Mouse (Mus musculus): ENCODE measurements around the gene Hsd11b1. TPM values are rescaled to one million over a fixed set of nuclear protein-coding genes. Genes with fewer than 3 reads are reported as not detected.

Hsd11b1 gene
- total and polyA plus RNA-seq, 3 experiments, result 2.0 to 6.3 (median 5.7) TPM

GRCm38 (mm10) chr1:193205431-193205830 is 58.4 kb downstream of the Hsd11b1 start:
- no peak overlapping the region for H3K9ac ChIP-seq (ENCODE audit: insufficient read depth, low read depth)
- dilution Hi-C loops (cut with MboI; ENCODE audit: extremely low pct_ligation_motif_present, extremely low pct_unique_long_range_greater_than_20kb, low sequenced_read_pairs), result no loop called here
- H3K36me3 ChIP-seq (replicated peaks in 1 of 2; ENCODE audit: control insufficient read depth in 1 of 2, insufficient read depth in 1 of 2, low read length in 1 of 2), result peaks cover under 1 to 10% of the 10 kb centered on the region in 2 experiments
- H3K27ac ChIP-seq (ENCODE audit: insufficient read depth, low read depth), result no peak overlapping the region
- H3K4me1 ChIP-seq (ENCODE audit: control insufficient read depth in 1 of 2, insufficient read depth in 2 of 2), result peaks cover 12 to 21% of the 10 kb centered on the region in 2 experiments
- peaks cover 5% of the 10 kb centered on the region for H3K9me3 ChIP-seq (replicated peaks; ENCODE audit: low read length)
- H3K4me3 ChIP-seq (replicated peaks in 1 of 3; ENCODE audit: low read depth in 2 of 3, low read length in 2 of 3, poor library complexity in 1 of 3), result no peak overlapping the region
- in situ Hi-C loops (cut with MboI; ENCODE audit: low pct_ligation_motif_present, low pct_unique_long_range_greater_than_20kb, low sequenced_read_pairs), result loop anchor here (5.0 to 10.0 kb wide), 3 partner anchors 47 to 201 kb away; no protein-coding TSS in a partner anchor
- DNase-seq (ENCODE audit: extremely low read depth), result no peak
- H3K79me2 ChIP-seq (replicated peaks; ENCODE audit: control insufficient read depth, extremely low read depth, insufficient read depth, poor library complexity, severe bottlenecking), result peaks cover 15% of the 10 kb centered on the region
- no peak overlapping the region for H3K4me2 ChIP-seq (ENCODE audit: insufficient read depth, low read depth, poor library complexity, severe bottlenecking)
- H3K27me3 ChIP-seq (replicated peaks), result no peaks in the 10 kb centered on the region
- TF ChIP-seq UBTF (IDR thresholded peaks at IDR 0.05; ENCODE audit: low read depth, low read length) (no peak), EP300 (IDR thresholded peaks at IDR 0.05; ENCODE audit: low read length) (no peak), USF2 (conservative IDR thresholded peaks at IDR 0.05; ENCODE audit: low read depth, low read length) (no peak), ZKSCAN1 (IDR thresholded peaks at IDR 0.05; ENCODE audit: borderline replicate concordance, low read depth, low read length) (no peak), NRF1 (IDR thresholded peaks at IDR 0.05; ENCODE audit: low read depth, low read length) (no peak)

DNA sequence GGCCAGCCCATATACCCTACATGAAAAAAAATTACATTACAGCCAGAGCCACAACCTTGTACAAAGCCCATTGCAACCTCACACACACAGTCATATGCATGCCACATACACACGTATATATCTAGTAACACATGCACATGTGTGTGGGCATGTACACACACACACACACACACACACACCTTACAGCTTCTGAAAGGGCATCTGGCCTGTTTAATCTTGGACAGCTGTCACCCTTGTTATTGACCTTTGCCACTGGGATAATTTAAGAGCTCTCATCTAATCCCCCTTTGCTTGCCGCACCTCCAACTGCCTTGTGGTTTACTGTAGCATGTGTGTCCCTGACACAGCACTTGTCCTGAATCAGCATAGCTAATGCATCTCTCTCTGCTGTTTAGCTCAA is 60.1 kb downstream of the Hsd11b1 start:
- no peak overlapping the region for H3K4me3 ChIP-seq (replicated peaks in 1 of 3; ENCODE audit: low read depth in 2 of 3, low read length in 2 of 3, poor library complexity in 1 of 3)
- H3K4me1 ChIP-seq (ENCODE audit: control insufficient read depth in 1 of 2, insufficient read depth in 2 of 2), result peaks cover 9 to 22% of the 10 kb centered on the region in 2 experiments; a peak in 3 of 4 replicates
- H3K9me3 ChIP-seq (replicated peaks; ENCODE audit: low read length), result peaks cover 5% of the 10 kb centered on the region
- H3K4me2 ChIP-seq (ENCODE audit: insufficient read depth, low read depth, poor library complexity, severe bottlenecking), result no peak overlapping the region
- dilution Hi-C loops (cut with MboI; ENCODE audit: extremely low pct_ligation_motif_present, extremely low pct_unique_long_range_greater_than_20kb, low sequenced_read_pairs) (no loop called here), in situ Hi-C loops (cut with MboI; ENCODE audit: low pct_ligation_motif_present, low pct_unique_long_range_greater_than_20kb, low sequenced_read_pairs) (loop anchor here (10.0 kb wide), 1 partner anchor 199 kb away; no protein-coding TSS in a partner anchor)
- H3K27me3 ChIP-seq (replicated peaks), result no peaks in the 10 kb centered on the region
- no peak for DNase-seq (ENCODE audit: extremely low read depth)
- H3K36me3 ChIP-seq (replicated peaks in 1 of 2; ENCODE audit: control insufficient read depth in 1 of 2, insufficient read depth in 1 of 2, low read length in 1 of 2), result peaks cover 4 to 13% of the 10 kb centered on the region in 2 experiments
- no peak overlapping the region for H3K9ac ChIP-seq (ENCODE audit: insufficient read depth, low read depth)
- peaks cover 30% of the 10 kb centered on the region for H3K79me2 ChIP-seq (replicated peaks; ENCODE audit: control insufficient read depth, extremely low read depth, insufficient read depth, poor library complexity, severe bottlenecking)
- TF ChIP-seq GABPA (IDR thresholded peaks at IDR 0.05; ENCODE audit: insufficient replicate concordance, low read depth, low read length) (no peak), CHD1 (IDR thresholded peaks at IDR 0.05; ENCODE audit: low read depth, low read length) (no peak)
- no peak overlapping the region for H3K27ac ChIP-seq (ENCODE audit: insufficient read depth, low read depth)

DNA sequence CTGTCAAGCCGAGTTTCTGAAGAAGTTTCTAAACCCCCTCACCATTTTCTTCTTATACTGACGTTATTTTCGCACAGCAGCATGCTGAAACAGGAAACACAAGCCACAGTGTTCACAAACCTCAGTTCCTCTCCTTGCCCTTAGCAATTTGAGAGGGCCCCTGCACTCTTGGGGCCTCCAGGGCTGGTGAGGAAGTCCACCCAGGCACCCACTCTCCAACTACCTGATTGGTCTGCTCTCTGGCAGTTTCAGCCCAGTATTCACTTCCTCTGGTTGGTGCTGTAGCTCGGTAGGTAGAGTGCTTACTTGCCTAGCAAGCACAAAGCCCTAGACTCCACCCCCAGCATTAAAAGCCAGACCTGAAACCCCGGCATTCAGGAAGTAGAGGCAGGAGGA is 62.5 kb downstream of the Hsd11b1 start, which contains the start of gene Traf3ip3:
Gene Traf3ip3 (minus strand): TSS at position 321 of the 396 bp plus-strand sequence.
- in situ Hi-C loops (cut with MboI; ENCODE audit: low pct_ligation_motif_present, low pct_unique_long_range_greater_than_20kb, low sequenced_read_pairs), result loop anchor here (10.0 kb wide), 1 partner anchor 197 kb away; no protein-coding TSS in a partner anchor
- peak; percentile 98 for DNase-seq (ENCODE audit: extremely low read depth)
- no peak; the same call in 1 of the 2 replicates for TF ChIP-seq MAFK (IDR thresholded peaks at IDR 0.05; ENCODE audit: insufficient replicate concordance, low read length)
- no peak for TF ChIP-seq RCOR1 (conservative IDR thresholded peaks at IDR 0.05; ENCODE audit: low read depth, low read length)
- TF ChIP-seq JUND (conservative IDR thresholded peaks at IDR 0.05; ENCODE audit: low read depth, low read length), result no peak
- TF ChIP-seq POLR2A (IDR thresholded peaks at IDR 0.05; ENCODE audit: low read depth, low read length), result peak; percentile 87
- peak; percentile 32; the same call in 1 of the 2 replicates for TF ChIP-seq UBTF (IDR thresholded peaks at IDR 0.05; ENCODE audit: low read depth, low read length)
- TF ChIP-seq E2F4 (IDR thresholded peaks at IDR 0.05; ENCODE audit: insufficient replicate concordance, low read depth, low read length), result no peak
- TF ChIP-seq MXI1 (IDR thresholded peaks at IDR 0.05; ENCODE audit: low read depth, low read length), result peak; percentile 77
- no peak for TF ChIP-seq USF1 (IDR thresholded peaks at IDR 0.05; ENCODE audit: low read depth, low read length)
- TF ChIP-seq USF2 (conservative IDR thresholded peaks at IDR 0.05; ENCODE audit: low read depth, low read length), result no peak
- TF ChIP-seq SMC3 (IDR thresholded peaks at IDR 0.05; ENCODE audit: low read depth, low read length), result no peak
- peak; percentile 83 for TF ChIP-seq IRF4 (IDR thresholded peaks at IDR 0.05; ENCODE audit: low read depth, low read length)
- peak; percentile 51; the same call in 1 of the 2 replicates for TF ChIP-seq MAZ (IDR thresholded peaks at IDR 0.05; ENCODE audit: low read depth, low read length)
- TF ChIP-seq CTCF (conservative IDR thresholded peaks at IDR 0.05 in 1 of 2, IDR thresholded peaks at IDR 0.05 in 1 of 2; ENCODE audit: low read depth in 2 of 2, low read length in 2 of 2), result no peak
- peak; percentile 73 for TF ChIP-seq HCFC1 (IDR thresholded peaks at IDR 0.05; ENCODE audit: low read depth, low read length)
- TF ChIP-seq GABPA (IDR thresholded peaks at IDR 0.05; ENCODE audit: insufficient replicate concordance, low read depth, low read length), result no peak
- TF ChIP-seq MEF2A (IDR thresholded peaks at IDR 0.05; ENCODE audit: borderline replicate concordance, low read depth, low read length), result peak; percentile 69
- no peak for TF ChIP-seq ZC3H11A (IDR thresholded peaks at IDR 0.05; ENCODE audit: low read depth, low read length)
- peak; percentile 72 for TF ChIP-seq TCF12 (IDR thresholded peaks at IDR 0.05; ENCODE audit: low read depth, low read length)
- TF ChIP-seq KAT2A (IDR thresholded peaks at IDR 0.05; ENCODE audit: insufficient replicate concordance, low read length), result 0 out of 2 replicates have a peak, but pooled peaks have one; percentile 49
- TF ChIP-seq JUN (IDR thresholded peaks at IDR 0.05; ENCODE audit: insufficient read depth, low read depth, low read length), result no peak

More for the DNA sequence above, 62.5 kb downstream of the Hsd11b1 start, which contains the start of gene Traf3ip3:
- Histone ChIP-seq H3K36me3 (replicated peaks in 1 of 2; ENCODE audit: control insufficient read depth in 1 of 2, insufficient read depth in 1 of 2, low read length in 1 of 2) (peaks cover 22 to 37% of the 10 kb centered on the region in 2 experiments), H3K4me3 (replicated peaks in 1 of 3; ENCODE audit: low read depth in 2 of 3, low read length in 2 of 3, poor library complexity in 1 of 3) (peak within 1 kb of the TSS; percentile 59 to 77 (median 76)), H3K79me2 (replicated peaks; ENCODE audit: control insufficient read depth, extremely low read depth, insufficient read depth, poor library complexity, severe bottlenecking) (peaks cover 31% of the 10 kb centered on the region), H3K9ac (ENCODE audit: insufficient read depth, low read depth) (peak within 1 kb of the TSS; percentile 76), H3K4me1 (ENCODE audit: control insufficient read depth in 1 of 2, insufficient read depth in 2 of 2) (peaks cover 21 to 46% of the 10 kb centered on the region in 2 experiments), H3K9me3 (replicated peaks; ENCODE audit: low read length) (peaks cover 5% of the 10 kb centered on the region), H3K4me2 (ENCODE audit: insufficient read depth, low read depth, poor library complexity, severe bottlenecking) (peak within 1 kb of the TSS; percentile 76), H3K27me3 (replicated peaks) (no peaks in the 10 kb centered on the region), H3K27ac (ENCODE audit: insufficient read depth, low read depth) (peak within 1 kb of the TSS; percentile 92)
- dilution Hi-C loops (cut with MboI; ENCODE audit: extremely low pct_ligation_motif_present, extremely low pct_unique_long_range_greater_than_20kb, low sequenced_read_pairs), result no loop called here
